Mouse (Mus musculus) brown adipose tissue, adult 24 weeks (tissue): ENCODE measurements at regions not wholly inside any gene's neighbourhood (a gene's known extent, or its start where the extent isn't known, plus 50 kb on each side); places are given as distances from the start of the nearest gene placed in this dataset.

Experiments
- H3K27ac ChIP-seq: fragments of 200-500 bp; replicated peaks from 2 replicates; pipeline ENCODE4 v1.5.1; 2012; ENCODE audit warnings: low read depth, mild to moderate bottlenecking, low read length
- H3K4me1 ChIP-seq: fragments of 200-500 bp; 2 replicates; pipeline ENCODE4 v1.6.1; 2012; ENCODE audit warnings: low read length, mixed read lengths; ENCODE audit not compliant: control insufficient read depth, insufficient read depth, insufficient read length
- H3K4me3 ChIP-seq: fragments of 200-500 bp; 2 replicates; pipeline ENCODE4 v1.5.1; 2012; ENCODE audit warnings: low read depth, mild to moderate bottlenecking, low read length, moderate library complexity; ENCODE audit not compliant: insufficient read depth

DNA sequence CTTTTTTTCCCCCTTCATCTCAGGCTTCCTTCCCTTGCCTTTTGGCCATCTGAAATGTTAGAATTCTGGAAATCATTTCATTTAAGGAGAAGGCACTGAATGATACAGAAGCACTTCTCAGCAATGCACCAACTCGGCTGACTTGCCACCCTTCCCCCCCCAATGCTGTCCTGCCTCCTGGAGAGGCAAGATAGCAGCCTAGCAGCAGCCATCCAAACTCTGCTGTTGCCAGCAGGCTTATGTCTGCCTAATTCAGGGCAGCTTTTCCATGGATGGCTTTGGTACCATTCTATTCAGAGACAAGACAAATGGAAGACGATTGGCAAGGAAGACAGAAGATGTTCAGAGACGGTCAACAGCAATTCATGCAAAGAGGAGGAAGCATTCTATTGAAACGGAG is 265.3 kb upstream of the Pkdcc start:
- no peak overlapping the region for H3K27ac ChIP-seq
- no peak overlapping the region for H3K4me3 ChIP-seq
- H3K4me1 ChIP-seq, result no peaks in the 10 kb centered on the region

DNA sequence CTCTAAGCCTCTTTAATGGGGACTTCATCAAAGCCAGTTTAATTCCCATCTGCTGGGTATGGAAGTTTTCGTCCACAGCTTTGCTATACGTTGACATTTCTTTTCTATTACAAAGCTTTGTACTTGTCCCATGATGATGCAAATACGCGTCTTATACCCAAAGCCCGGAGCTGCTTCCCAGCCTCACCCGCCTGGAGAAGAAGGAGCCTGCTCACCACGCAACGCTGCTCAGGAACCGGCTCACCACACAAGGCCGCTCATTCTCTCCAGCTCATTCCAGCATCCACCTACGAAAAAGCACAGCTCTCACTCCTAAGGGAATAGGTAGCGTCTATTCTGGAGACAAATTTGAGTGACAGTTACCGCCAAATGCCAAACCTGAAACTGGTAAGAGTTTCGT is 264.8 kb upstream of the Pkdcc start:
- Histone ChIP-seq H3K27ac (no peak overlapping the region), H3K4me1 (no peaks in the 10 kb centered on the region), H3K4me3 (no peak overlapping the region)

DNA sequence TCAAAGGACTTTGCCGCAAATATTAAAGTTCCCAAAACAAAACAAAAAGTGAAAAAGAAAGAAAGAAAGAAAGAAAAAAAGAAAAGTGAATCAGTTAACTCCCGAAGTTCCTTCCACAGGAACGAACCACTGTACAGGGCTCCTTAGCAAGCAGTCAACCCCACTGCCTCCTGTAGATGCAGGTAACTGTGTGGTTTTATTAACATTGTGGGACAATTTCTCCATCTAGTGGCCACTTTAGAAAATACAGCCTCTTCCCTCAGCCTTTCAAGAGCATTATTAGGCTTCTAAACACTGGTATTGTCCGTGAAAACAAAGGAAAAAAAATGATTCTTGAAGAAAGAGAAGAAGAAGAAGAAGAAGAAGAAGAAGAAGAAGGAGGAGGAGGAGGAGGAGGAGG is 257.7 kb upstream of the Pkdcc start:
- Histone ChIP-seq H3K27ac (no peak overlapping the region), H3K4me3 (no peak overlapping the region), H3K4me1 (no peaks in the 10 kb centered on the region)

DNA sequence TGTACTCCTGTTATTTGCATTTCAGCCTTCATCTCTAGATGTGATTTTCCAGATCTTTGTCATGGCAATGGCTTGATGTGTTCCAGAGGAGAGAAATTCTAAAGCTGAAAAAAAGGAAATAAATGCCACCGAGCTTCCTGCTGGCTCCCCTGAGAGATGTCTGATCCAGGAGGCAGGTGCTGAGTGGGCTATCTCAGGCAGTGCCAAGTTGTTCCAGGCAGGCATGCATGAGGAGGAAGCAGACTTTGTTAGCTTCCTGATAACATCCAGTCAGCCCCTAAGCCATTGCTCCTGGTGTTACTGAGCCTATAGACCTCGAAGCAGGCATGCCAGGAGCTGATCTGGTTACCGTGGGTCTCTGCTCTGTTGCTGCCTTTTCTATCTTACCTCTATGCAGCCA is 251.7 kb upstream of the Pkdcc start:
- Histone ChIP-seq H3K27ac (no peak overlapping the region), H3K4me1 (no peaks in the 10 kb centered on the region), H3K4me3 (no peak overlapping the region)

DNA sequence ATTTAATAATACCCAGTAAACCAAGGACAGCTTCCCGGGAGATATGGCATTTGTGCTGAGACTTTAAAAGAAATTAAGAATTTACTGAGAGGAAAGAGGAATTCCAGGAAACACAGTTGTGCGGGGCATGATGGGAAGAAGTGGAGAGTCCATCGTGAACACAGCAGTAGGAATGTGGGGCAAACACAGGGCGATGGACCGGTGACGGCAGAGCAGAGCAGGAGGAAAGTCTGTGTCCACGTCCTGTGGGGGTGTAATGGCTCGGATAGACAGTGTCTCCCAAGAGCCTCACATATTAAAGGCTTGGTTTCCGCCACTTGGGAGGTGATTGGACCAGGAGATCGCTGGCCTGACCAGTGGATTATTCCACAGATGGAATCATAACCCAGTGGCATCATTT is 215.4 kb upstream of the Pkdcc start:
- H3K4me1 ChIP-seq, result no peaks in the 10 kb centered on the region
- no peak overlapping the region for H3K4me3 ChIP-seq
- H3K27ac ChIP-seq, result no peak overlapping the region

DNA sequence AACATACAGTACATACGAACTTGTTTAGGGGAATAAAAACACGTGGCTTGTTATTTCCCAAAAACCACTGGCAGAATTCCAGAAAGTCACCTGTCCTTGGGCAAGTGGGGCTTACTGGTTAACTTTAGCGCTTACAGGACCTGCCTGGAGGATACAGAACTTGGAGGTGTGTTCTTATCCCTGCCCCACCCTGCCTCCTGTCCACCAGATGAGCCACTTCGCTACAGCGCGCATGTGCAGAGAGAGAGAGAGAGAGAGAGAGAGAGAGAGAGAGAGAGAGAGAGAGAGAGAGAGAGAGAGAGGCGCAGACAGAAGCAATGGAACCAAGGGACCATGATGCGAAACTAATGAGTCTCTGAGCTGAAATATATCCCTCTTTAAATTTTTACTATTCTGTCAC is 214.7 kb upstream of the Pkdcc start:
- Histone ChIP-seq H3K27ac (no peak overlapping the region), H3K4me3 (no peak overlapping the region), H3K4me1 (no peaks in the 10 kb centered on the region)

DNA sequence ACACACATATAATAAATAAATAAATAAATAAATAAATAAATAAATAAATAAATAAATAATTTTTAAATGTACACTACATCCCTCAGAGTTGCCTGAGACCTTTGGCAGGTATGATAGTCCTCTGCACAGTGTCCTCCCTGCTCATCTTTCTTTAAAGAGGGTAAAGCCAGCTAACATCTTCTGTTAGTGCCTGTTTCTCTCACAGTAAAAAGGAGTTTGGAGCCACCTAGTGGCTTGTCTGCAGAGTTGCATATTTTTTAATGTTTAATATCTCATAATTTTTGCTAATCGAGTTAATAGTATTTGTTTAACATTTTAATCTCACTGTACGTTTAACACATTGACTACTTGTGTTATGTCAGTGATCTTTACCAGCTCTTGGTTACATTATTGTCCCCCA is 213.5 kb upstream of the Pkdcc start:
- no peaks in the 10 kb centered on the region for H3K4me1 ChIP-seq
- H3K27ac ChIP-seq, result no peak overlapping the region
- H3K4me3 ChIP-seq, result no peak overlapping the region

DNA sequence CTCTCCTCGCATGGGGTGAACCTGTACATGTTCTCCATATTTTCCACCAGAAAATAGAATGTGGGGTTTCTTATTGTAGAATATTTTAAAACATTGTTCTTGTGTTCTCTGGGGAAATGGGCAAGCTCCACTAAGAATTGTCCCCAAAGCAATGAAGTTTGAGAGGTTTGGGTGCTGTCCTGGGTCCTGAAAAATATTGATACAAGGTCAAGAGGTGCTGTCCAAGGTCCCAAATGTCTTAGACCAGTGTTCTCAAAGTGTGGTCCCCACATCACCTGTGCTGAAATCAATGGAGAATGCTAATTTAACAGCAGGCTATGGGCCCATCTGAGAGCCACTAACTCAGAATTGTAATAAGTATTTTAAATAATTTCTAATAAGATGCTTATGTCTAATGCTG is 204.2 kb upstream of the Pkdcc start:
- Histone ChIP-seq H3K4me3 (no peak overlapping the region), H3K4me1 (no peaks in the 10 kb centered on the region), H3K27ac (no peak overlapping the region)

DNA sequence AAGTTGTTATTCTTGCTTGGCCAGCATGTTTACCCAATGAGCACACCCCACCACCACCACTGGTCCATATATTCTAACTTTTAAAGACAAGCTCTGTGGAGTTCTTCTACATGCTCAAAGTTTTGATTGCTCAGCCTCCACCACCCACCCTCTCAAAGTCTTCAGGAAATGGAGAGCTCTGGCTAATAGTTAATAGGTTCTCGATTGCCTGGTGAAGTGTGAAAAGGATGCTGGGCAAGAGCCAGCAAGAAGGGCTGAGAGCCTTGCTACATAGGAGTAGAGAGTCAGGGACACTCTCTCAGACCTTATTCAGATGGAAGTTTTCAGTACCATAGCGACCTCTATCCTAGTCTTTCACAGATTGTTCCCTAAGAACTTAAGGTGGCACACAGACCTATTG is 199.4 kb upstream of the Pkdcc start:
- Histone ChIP-seq H3K4me3 (no peak overlapping the region), H3K27ac (no peak overlapping the region), H3K4me1 (no peaks in the 10 kb centered on the region)

DNA sequence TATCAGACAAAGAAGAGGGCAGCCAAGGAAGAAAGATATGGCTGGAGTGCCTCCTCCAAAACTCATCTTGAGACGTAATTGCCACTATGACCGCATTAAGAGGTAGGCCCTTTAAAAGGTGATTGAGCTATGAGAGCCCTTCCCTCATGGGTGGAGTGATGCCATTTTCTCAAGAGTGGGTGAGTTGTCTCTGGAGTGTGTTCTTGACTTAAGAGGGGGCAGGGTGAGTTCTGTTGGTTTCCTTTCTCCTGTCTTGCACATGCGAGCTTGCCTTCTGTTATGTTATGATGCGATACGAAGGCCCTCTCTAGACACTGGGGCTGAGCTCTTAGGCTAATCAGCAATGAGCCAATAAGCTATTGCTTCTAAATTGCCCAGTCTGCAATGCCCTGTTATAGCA is 198.2 kb upstream of the Pkdcc start:
- Histone ChIP-seq H3K4me3 (no peak overlapping the region), H3K4me1 (no peaks in the 10 kb centered on the region), H3K27ac (no peak overlapping the region)

DNA sequence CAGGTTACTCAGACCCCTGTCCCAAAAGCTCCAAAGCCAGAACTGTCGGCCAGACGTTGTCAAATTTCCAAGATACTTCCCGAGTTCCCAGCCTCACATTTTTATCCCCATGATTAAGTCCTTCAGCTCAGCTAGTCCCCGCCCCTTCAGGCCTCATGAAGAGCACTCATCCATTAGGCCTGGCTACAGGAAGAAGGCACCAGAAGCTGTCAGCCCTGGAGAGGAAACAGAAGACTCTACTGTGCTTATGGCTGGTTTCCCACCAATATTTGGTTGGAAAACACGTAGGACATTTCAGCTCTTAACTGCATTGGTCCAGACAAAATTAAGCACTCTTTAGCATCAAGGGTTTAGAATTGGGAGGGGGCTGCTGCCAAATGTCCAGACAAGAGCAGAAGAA is 195.8 kb upstream of the Pkdcc start:
- no peaks in the 10 kb centered on the region for H3K4me1 ChIP-seq
- no peak overlapping the region for H3K4me3 ChIP-seq
- no peak overlapping the region for H3K27ac ChIP-seq

DNA sequence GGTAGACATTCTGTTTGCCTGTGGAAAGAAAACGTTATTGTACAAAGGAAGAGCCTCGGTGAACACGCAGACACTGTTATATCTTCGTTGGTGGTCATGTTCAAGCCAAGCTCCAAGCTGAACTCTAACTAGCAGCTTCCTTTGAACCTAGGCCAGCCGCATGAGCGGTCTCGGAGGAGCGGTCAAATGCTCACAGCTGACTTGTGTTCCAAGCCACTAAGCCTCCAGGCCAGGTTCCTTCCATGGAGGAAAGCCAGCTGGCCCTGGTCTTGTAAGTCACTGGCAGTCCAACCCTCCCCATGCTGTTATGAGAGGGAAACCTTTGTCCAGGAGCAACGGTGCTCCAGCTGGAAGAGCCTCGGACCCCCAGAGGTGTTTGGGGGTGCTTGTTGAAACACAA is 194.5 kb upstream of the Pkdcc start:
- Histone ChIP-seq H3K4me1 (no peaks in the 10 kb centered on the region), H3K4me3 (no peak overlapping the region), H3K27ac (no peak overlapping the region)

DNA sequence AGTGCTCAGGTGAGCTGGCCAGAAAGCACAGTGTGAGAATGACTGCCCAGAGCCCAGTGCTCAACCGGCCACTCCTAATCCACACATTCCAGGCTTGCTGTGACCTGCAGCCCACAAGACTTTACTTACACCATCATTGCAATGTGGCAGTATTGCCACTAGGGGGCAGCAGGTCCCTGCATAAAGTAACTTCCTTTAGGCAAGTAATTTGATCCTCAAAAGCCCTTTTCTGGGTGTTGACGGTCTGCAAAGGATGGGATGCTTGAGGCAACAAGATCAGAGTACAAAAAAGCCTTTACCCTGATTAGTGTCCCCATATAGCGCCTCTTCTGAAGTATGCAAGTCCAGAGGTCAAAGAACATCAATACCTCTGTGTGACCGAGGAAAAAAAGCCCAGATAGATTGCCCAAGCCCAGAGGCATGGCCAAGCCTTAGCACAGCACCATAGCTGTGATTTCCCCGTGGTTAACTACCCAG is 189.7 kb upstream of the Pkdcc start:
- Histone ChIP-seq H3K27ac (no peak overlapping the region), H3K4me3 (no peak overlapping the region), H3K4me1 (no peaks in the 10 kb centered on the region)

DNA sequence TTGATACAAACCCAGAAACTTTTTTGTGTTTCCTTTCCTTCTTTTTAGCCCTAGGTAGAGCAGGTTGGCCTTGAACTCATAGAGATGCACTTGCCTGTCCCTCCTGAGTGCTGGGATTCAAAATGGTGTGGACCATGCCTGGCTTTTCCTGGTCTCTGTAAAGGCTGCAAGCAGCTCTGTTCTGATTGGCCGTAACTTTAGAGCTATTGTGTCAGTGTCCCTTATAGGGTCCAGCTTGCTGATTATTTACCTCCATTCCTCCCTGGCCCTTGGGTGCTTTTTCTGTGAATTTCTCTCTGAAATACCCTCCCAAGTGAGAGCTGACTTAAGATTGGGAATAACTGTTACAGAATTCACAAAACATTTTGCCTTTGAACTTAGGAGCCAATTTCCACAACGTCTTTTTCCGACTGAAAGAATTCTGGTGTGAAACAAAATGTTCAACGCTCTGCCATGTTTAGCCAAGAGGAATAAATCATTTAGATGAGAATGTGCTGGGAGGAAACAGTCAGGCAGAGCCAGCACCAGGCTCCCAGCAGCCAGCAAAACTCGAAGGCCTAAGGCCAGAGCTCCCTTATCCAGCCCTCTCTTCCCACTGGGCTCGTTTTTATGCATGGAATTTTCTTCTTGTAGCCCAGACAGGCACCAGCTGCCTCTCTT is 180.0 kb upstream of the Pkdcc start:
- no peak overlapping the region for H3K27ac ChIP-seq
- no peak overlapping the region for H3K4me3 ChIP-seq

DNA sequence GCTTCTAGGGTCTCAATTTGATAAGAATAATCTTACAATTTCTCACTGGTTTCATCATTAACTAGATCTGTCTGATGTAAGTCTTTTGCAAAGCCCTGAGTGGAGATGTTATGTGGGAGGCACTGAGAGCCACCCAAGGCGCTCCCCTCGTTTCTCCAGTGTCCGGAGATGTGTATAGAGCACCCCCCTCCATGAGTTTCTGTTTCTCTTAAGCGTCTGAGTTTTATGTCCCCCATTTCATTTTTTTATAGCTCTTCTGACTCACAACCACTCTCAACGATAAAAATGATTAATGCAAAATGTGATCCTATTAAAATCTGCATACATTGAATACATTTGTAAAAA is 179.5 kb upstream of the Pkdcc start:
- H3K27ac ChIP-seq, result no peak overlapping the region
- H3K4me3 ChIP-seq, result no peak overlapping the region
- no peaks in the 10 kb centered on the region for H3K4me1 ChIP-seq

More for the DNA sequence above, 180.0 kb upstream of the Pkdcc start:
- no peaks in the 10 kb centered on the region for H3K4me1 ChIP-seq

DNA sequence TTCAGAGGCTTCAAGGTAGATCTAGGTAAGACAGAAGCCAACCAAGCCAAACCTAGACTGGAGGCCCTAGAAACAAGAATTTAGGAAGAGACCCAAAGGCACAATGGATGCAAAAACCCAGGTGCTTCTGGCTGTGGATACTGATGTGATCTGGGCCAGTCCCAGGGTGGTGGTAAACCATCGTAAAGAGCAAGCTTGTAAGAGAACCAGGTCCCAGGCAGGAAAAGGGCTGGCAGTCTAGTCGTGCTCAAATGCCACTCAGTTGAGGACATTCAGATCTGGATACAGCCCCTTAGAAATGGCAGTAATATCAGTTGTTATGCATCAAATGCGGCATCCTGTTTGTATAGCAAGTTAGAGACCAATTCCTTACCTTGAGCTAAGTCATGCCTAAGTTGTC is 175.5 kb upstream of the Pkdcc start:
- H3K4me3 ChIP-seq, result no peak overlapping the region
- H3K27ac ChIP-seq, result no peak overlapping the region
- no peaks in the 10 kb centered on the region for H3K4me1 ChIP-seq

DNA sequence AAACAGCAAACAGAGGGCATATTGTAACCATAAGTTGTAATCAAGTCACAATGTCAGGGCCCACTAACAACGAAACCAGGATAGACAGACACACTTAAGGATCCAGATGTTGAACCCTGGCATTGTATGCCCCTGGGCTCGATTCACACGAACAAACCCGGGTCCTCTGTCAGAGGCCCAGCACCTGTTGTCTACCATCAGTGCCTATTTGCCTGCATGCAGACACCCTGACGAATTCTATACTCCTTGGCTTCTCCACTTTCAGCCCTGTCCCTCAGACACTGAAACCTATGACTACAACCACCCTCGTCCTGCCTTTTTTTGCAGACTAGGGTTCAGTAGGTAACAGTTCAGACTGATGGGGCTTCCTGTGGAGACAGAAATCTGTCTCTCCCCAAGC is 170.6 kb upstream of the Pkdcc start:
- H3K4me1 ChIP-seq, result no peaks in the 10 kb centered on the region
- H3K4me3 ChIP-seq, result no peak overlapping the region
- H3K27ac ChIP-seq, result no peak overlapping the region
